Comparison of ENCODE assay signal across 10 mouse cellular contexts in genomic region chr7:140138021-140138310, GRCm38 (mm10). TPM values are rescaled to one million over a fixed set of nuclear protein-coding genes. Genes with fewer than 3 reads are reported as not detected.
DNase-seq lines count a peak whose midpoint lies in the region; ATAC-seq and TF ChIP-seq lines count a peak whose summit lies in the region.
"Had no signal": no experiment of that assay in that cellular context is flagged by ENCODE, and none has a peak within 500 bp of the region (broad histone marks: within the 10 kb centered on the region; RNA-seq: fewer than 3 reads in every experiment).

No protein-coding gene starts in this region.

- peaks cover 3% of the 10 kb centered on the region; the same call in 1 of the 2 replicates for H3K4me1 ChIP-seq in kidney, adult 2 months (ENCODE audit: control insufficient read depth, insufficient read depth, low read length)
- peaks cover 16% of the 10 kb centered on the region for H3K4me1 ChIP-seq in bone marrow macrophage, adult 2 months (ENCODE audit: control insufficient read depth, insufficient read depth, low read length)
- peaks cover 8% of the 10 kb centered on the region for H3K4me1 ChIP-seq in hindbrain, embryonic 12.5 days
- H3K4me1 ChIP-seq in midbrain, embryonic 12.5 days: peaks cover 7% of the 10 kb centered on the region

- H3K27ac ChIP-seq in kidney, adult 2 months (ENCODE audit: insufficient read depth, low read depth, low read length): peak overlapping the region; percentile 79; the same call in 1 of the 2 replicates
- H3K27ac ChIP-seq in bone marrow macrophage, adult 2 months (ENCODE audit: insufficient read depth, low read depth, low read length): peak overlapping the region; percentile 86
- peak overlapping the region; percentile 79 for H3K27ac ChIP-seq in hindbrain, embryonic 12.5 days
- H3K27ac ChIP-seq in midbrain, embryonic 12.5 days (replicated peaks): peak overlapping the region; percentile 68; the same call in 1 of the 2 replicates

- peak overlapping the region; percentile 92 for H3K4me2 ChIP-seq in hindbrain, embryonic 12.5 days (replicated peaks)
- peak overlapping the region; percentile 93 for H3K4me2 ChIP-seq in midbrain, embryonic 12.5 days (replicated peaks)

- no peaks in the 10 kb centered on the region for H3K9me3 ChIP-seq in hindbrain, embryonic 12.5 days (replicated peaks)
- no peaks in the 10 kb centered on the region for H3K9me3 ChIP-seq in midbrain, embryonic 12.5 days

- DNase-seq in kidney, adult 2 months: no peak
- DNase-seq in kidney, postnatal 14 days: no peak
- no peak for DNase-seq in spleen, postnatal 36 days (ENCODE audit: low spot score in 2 of 2)
- no peak for DNase-seq in urinary bladder, adult 2 months (ENCODE audit: low spot score)
- no peak for DNase-seq in layer of hippocampus, postnatal 14 days (ENCODE audit: low spot score in 2 of 2)

- TF ChIP-seq CTCF in kidney, adult 2 months (conservative IDR thresholded peaks at IDR 0.05; ENCODE audit: insufficient read depth, insufficient read length, low read depth, low read length): no peak
- no peak for TF ChIP-seq CTCF in bone marrow macrophage, adult 2 months (IDR thresholded peaks at IDR 0.05; ENCODE audit: low read depth, low read length)

- no peaks in the 10 kb centered on the region for H3K27me3 ChIP-seq in kidney, adult 2 months (replicated peaks; ENCODE audit: control insufficient read depth, insufficient read depth, low read length)
- no peaks in the 10 kb centered on the region for H3K27me3 ChIP-seq in hindbrain, embryonic 12.5 days
- H3K27me3 ChIP-seq in midbrain, embryonic 12.5 days: peaks cover 11% of the 10 kb centered on the region; the same call in 1 of the 2 replicates
- H3K27me3 ChIP-seq: Patski had no signal

- peak overlapping the region; percentile 89 for H3K4me3 ChIP-seq in kidney, adult 2 months (ENCODE audit: insufficient read depth, low read depth, low read length)
- H3K4me3 ChIP-seq in bone marrow macrophage, adult 2 months (ENCODE audit: insufficient read depth, low read length): peak overlapping the region; percentile 98
- H3K4me3 ChIP-seq in hindbrain, embryonic 12.5 days: peak overlapping the region; percentile 80
- H3K4me3 ChIP-seq in midbrain, embryonic 12.5 days: peak overlapping the region; percentile 85

- WGBS in kidney, adult 2 months: 0% methylated on average over 8 of the region's 8 CpGs
- under 1% methylated on average over 8 of the region's 8 CpGs for WGBS in hindbrain, embryonic 12.5 days
- 0% methylated on average over 8 of the region's 8 CpGs for WGBS in midbrain, embryonic 12.5 days

- H3K36me3 ChIP-seq in kidney, adult 2 months (ENCODE audit: control insufficient read depth, insufficient read depth, low read length): no peaks in the 10 kb centered on the region
- H3K36me3 ChIP-seq in hindbrain, embryonic 12.5 days: no peaks in the 10 kb centered on the region
- no peaks in the 10 kb centered on the region for H3K36me3 ChIP-seq in midbrain, embryonic 12.5 days

- H3K9ac ChIP-seq in hindbrain, embryonic 12.5 days: peak overlapping the region; percentile 87
- peak overlapping the region; percentile 80 for H3K9ac ChIP-seq in midbrain, embryonic 12.5 days (replicated peaks)

- TF ChIP-seq POLR2A in kidney, adult 2 months (IDR thresholded peaks at IDR 0.05; ENCODE audit: low read depth, low read length): no peak
- TF ChIP-seq POLR2A in bone marrow macrophage, adult 2 months (IDR thresholded peaks at IDR 0.05; ENCODE audit: borderline replicate concordance, low read depth, low read length): no peak

- no peak; the same call in 1 of the 2 replicates for ATAC-seq in hindbrain, embryonic 12.5 days (ENCODE audit: low FRiP score)
- ATAC-seq in midbrain, embryonic 12.5 days (ENCODE audit: low FRiP score, low read depth): no peak

RNA-seq across cellular contexts. Expression of gene Mtg1, which starts 0.6 kb away (rescaled TPM):
- 40.3 and 45.1 TPM in 2 replicates for polyA plus RNA-seq in kidney, adult 2 months (2012; rRNA removed)
- polyA plus RNA-seq in bone marrow macrophage, adult 2 months (2012; ENCODE audit: insufficient read depth, insufficient read length, missing spikeins): 10.5 and 10.8 TPM in 2 replicates
- 24.5 and 25.7 TPM in 2 replicates for polyA plus RNA-seq in hindbrain, embryonic 12.5 days (2016; fragmentation: Nextera tagmentation; extraction: Ambion mirVana)
- 26.1 and 28.8 TPM in 2 replicates for polyA plus RNA-seq in midbrain, embryonic 12.5 days (2016; fragmentation: Nextera tagmentation; extraction: Ambion mirVana)
- polyA plus RNA-seq in urinary bladder, adult 2 months (2012; rRNA removed): 26.1 and 31.0 TPM in 2 replicates
- total RNA-seq in layer of hippocampus, postnatal 14 days (2021): 10 to 100 TPM; 21.8 to 23.6 TPM

RNA-seq across cellular contexts. Expression of gene Sprn, which starts 16.7 kb away (rescaled TPM):
- 0.16 TPM in 2 replicates for polyA plus RNA-seq in kidney, adult 2 months (2012; rRNA removed)
- polyA plus RNA-seq in bone marrow macrophage, adult 2 months (2012; ENCODE audit: insufficient read depth, insufficient read length, missing spikeins): not detected in 2 replicates
- polyA plus RNA-seq in hindbrain, embryonic 12.5 days (2016; fragmentation: Nextera tagmentation; extraction: Ambion mirVana): 3.3 and 4.6 TPM in 2 replicates
- 2.8 and 3.1 TPM in 2 replicates for polyA plus RNA-seq in midbrain, embryonic 12.5 days (2016; fragmentation: Nextera tagmentation; extraction: Ambion mirVana)
- 4.8 and 8.9 TPM in 2 replicates for polyA plus RNA-seq in urinary bladder, adult 2 months (2012; rRNA removed)
- 100 to 1,000 TPM; 192 to 199 TPM for total RNA-seq in layer of hippocampus, postnatal 14 days (2021)
- total RNA-seq: neutrophil, adult 5-6 weeks had no signal

RNA-seq across cellular contexts. Expression of gene Echs1, which starts 21.7 kb away (rescaled TPM):
- polyA plus RNA-seq in kidney, adult 2 months (2012; rRNA removed): 381 and 422 TPM in 2 replicates
- polyA plus RNA-seq in bone marrow macrophage, adult 2 months (2012; ENCODE audit: insufficient read depth, insufficient read length, missing spikeins): 44.9 and 45.7 TPM in 2 replicates
- 134 and 148 TPM in 2 replicates for polyA plus RNA-seq in hindbrain, embryonic 12.5 days (2016; fragmentation: Nextera tagmentation; extraction: Ambion mirVana)
- polyA plus RNA-seq in midbrain, embryonic 12.5 days (2016; fragmentation: Nextera tagmentation; extraction: Ambion mirVana): 136 and 142 TPM in 2 replicates
- 112 and 118 TPM in 2 replicates for polyA plus RNA-seq in urinary bladder, adult 2 months (2012; rRNA removed)
- total RNA-seq in layer of hippocampus, postnatal 14 days (2021): 10 to 100 TPM; 52.6 to 56.0 TPM

RNA-seq across cellular contexts. Expression of gene Paox, which starts 22.4 kb away (rescaled TPM):
- 10.4 and 12.0 TPM in 2 replicates for polyA plus RNA-seq in kidney, adult 2 months (2012; rRNA removed)
- polyA plus RNA-seq in bone marrow macrophage, adult 2 months (2012; ENCODE audit: insufficient read depth, insufficient read length, missing spikeins): 20.1 and 25.9 TPM in 2 replicates
- polyA plus RNA-seq in hindbrain, embryonic 12.5 days (2016; fragmentation: Nextera tagmentation; extraction: Ambion mirVana): 12.9 and 18.1 TPM in 2 replicates
- polyA plus RNA-seq in midbrain, embryonic 12.5 days (2016; fragmentation: Nextera tagmentation; extraction: Ambion mirVana): 9.8 and 11.3 TPM in 2 replicates
- polyA plus RNA-seq in urinary bladder, adult 2 months (2012; rRNA removed): 8.1 and 11.0 TPM in 2 replicates
- 1 to 10 TPM; 3.8 to 6.1 TPM for total RNA-seq in layer of hippocampus, postnatal 14 days (2021)

RNA-seq across cellular contexts. Expression of gene Olfr522, which starts 26.6 kb away (rescaled TPM):
- not detected in 2 replicates for polyA plus RNA-seq in kidney, adult 2 months (2012; rRNA removed)
- not detected in 2 replicates for polyA plus RNA-seq in bone marrow macrophage, adult 2 months (2012; ENCODE audit: insufficient read depth, insufficient read length, missing spikeins)
- polyA plus RNA-seq in hindbrain, embryonic 12.5 days (2016; fragmentation: Nextera tagmentation; extraction: Ambion mirVana): not detected in 2 replicates
- not detected in 2 replicates for polyA plus RNA-seq in midbrain, embryonic 12.5 days (2016; fragmentation: Nextera tagmentation; extraction: Ambion mirVana)
- polyA plus RNA-seq in urinary bladder, adult 2 months (2012; rRNA removed): not detected in 2 replicates
- not detected for total RNA-seq in layer of hippocampus, postnatal 14 days (2021)
- total RNA-seq: neutrophil, adult 5-6 weeks had no signal
- polyA plus RNA-seq: Patski had no signal
